Mouse (Mus musculus) gastrocnemius, adult 2 months (tissue): ENCODE data around the gene Adamts6. TPM values are rescaled to one million over a fixed set of nuclear protein-coding genes. Genes with fewer than 3 reads are reported as not detected.
A peak's percentile ranks its signal among the peaks of the same experiment; 100 is the strongest.

Source experiments
- DNase-seq: peaks from one replicate; pipeline ENCODE4 v3.0.0; 2022
- H3K27ac ChIP-seq: fragments of 200-600 bp; 2 replicates; pipeline ENCODE4 v1.8.1; 2022; ENCODE audit warnings: mild to moderate bottlenecking
- H3K4me3 ChIP-seq: fragments of 200-600 bp; 2 replicates; pipeline ENCODE4 v1.8.1; 2022; ENCODE audit warnings: mild to moderate bottlenecking, moderate library complexity
- CTCF ChIP-seq: fragments of 200-600 bp; IDR thresholded peaks from 2 replicates; pipeline ENCODE4 v1.8.1; 2022; ENCODE audit warnings: antibody characterized with exemption, mild to moderate bottlenecking, moderate library complexity
- intact Hi-C: fragments of 180-260 bp; cut with DNase I; formaldehyde crosslinking; loops from one replicate; pipeline ENCODE4 v1.15.1; 2025
- total RNA-seq, 2 experiments: library from RNA; stranded (reverse); gene quantifications; 2 replicates each; pipeline ENCODE4 v1.2.3; 2021

Adamts6 gene
- total RNA-seq, 2 experiments from 2014 or later: 0.84 to 1.5 TPM

- no peak for TF ChIP-seq CTCF
- DNase-seq: no peak
- no peak overlapping the region for H3K4me3 ChIP-seq
- intact Hi-C loops: loop anchor here (10.0 kb wide), 1 partner anchor 291 kb away; no protein-coding TSS in a partner anchor
- H3K27ac ChIP-seq: no peak overlapping the region
Measured at GRCm38 (mm10) chr13:104393427-104394356, 106.1 kb downstream of the Adamts6 start.

- Histone ChIP-seq H3K27ac (no peak overlapping the region), H3K4me3 (no peak overlapping the region)
- DNase-seq: no peak
- no peak for TF ChIP-seq CTCF
- intact Hi-C loops: loop anchor here (10.0 kb wide), 1 partner anchor 287 kb away; no protein-coding TSS in a partner anchor
Measured at GRCm38 (mm10) chr13:104397814-104398213, 110.2 kb downstream of the Adamts6 start.

GRCm38 (mm10) chr13:104432734-104433133, 145.1 kb downstream of the Adamts6 start:
- H3K4me3 ChIP-seq: no peak overlapping the region
- no peak for TF ChIP-seq CTCF
- H3K27ac ChIP-seq: no peak overlapping the region
- DNase-seq: no peak
- intact Hi-C loops: no loop called here

GRCm38 (mm10) chr13:104442559-104442958, 154.9 kb downstream of the Adamts6 start:
- Histone ChIP-seq H3K4me3 (no peak overlapping the region), H3K27ac (no peak overlapping the region)
- DNase-seq: no peak
- intact Hi-C loops: no loop called here
- no peak for TF ChIP-seq CTCF

GRCm38 (mm10) chr13:104445437-104445836, 157.8 kb downstream of the Adamts6 start:
- H3K27ac ChIP-seq: no peak overlapping the region
- H3K4me3 ChIP-seq: no peak overlapping the region
- TF ChIP-seq CTCF: peak; percentile 17; the same call in 1 of the 2 replicates
- intact Hi-C loops: no loop called here
- no peak for DNase-seq

GRCm38 (mm10) chr13:104446974-104447373, 159.3 kb downstream of the Adamts6 start:
- intact Hi-C loops: no loop called here
- no peak overlapping the region for H3K4me3 ChIP-seq
- H3K27ac ChIP-seq: no peak overlapping the region
- no peak for TF ChIP-seq CTCF
- no peak for DNase-seq

- TF ChIP-seq CTCF: no peak
- DNase-seq: no peak
- intact Hi-C loops: no loop called here
- H3K27ac ChIP-seq: no peak overlapping the region
- no peak overlapping the region for H3K4me3 ChIP-seq
Measured at GRCm38 (mm10) chr13:104447470-104447869, 159.8 kb downstream of the Adamts6 start.

- Histone ChIP-seq H3K4me3 (no peak overlapping the region), H3K27ac (no peak overlapping the region)
- DNase-seq: no peak
- intact Hi-C loops: no loop called here
- TF ChIP-seq CTCF: no peak
Measured at GRCm38 (mm10) chr13:104448349-104448748, 160.7 kb downstream of the Adamts6 start.

- no peak for TF ChIP-seq CTCF
- DNase-seq: no peak
- intact Hi-C loops: no loop called here
- Histone ChIP-seq H3K4me3 (no peak overlapping the region), H3K27ac (no peak overlapping the region)
Measured at GRCm38 (mm10) chr13:104453271-104453974, 165.8 kb downstream of the Adamts6 start.

- Histone ChIP-seq H3K27ac (no peak overlapping the region), H3K4me3 (no peak overlapping the region)
- TF ChIP-seq CTCF: no peak
- no peak for DNase-seq
- intact Hi-C loops: no loop called here
Measured at GRCm38 (mm10) chr13:104460287-104460686, 172.7 kb downstream of the Adamts6 start.

- DNase-seq: no peak
- no peak for TF ChIP-seq CTCF
- intact Hi-C loops: no loop called here
- Histone ChIP-seq H3K4me3 (no peak overlapping the region), H3K27ac (no peak overlapping the region)
Measured at GRCm38 (mm10) chr13:104468061-104468460, 180.4 kb downstream of the Adamts6 start.

GRCm38 (mm10) chr13:104476285-104476956, 188.8 kb downstream of the Adamts6 start:
- no peak for DNase-seq
- no peak overlapping the region for H3K27ac ChIP-seq

More at GRCm38 (mm10) chr13:104476285-104476956, 188.8 kb downstream of the Adamts6 start:
- no peak overlapping the region for H3K4me3 ChIP-seq
- intact Hi-C loops: no loop called here
- TF ChIP-seq CTCF: no peak
